Mouse (Mus musculus) C2C12 (cell line): ENCODE data around the gene Sobp. TPM values are rescaled to one million over a fixed set of nuclear protein-coding genes. Genes with fewer than 3 reads are reported as not detected.

Experiments used
- H3K27me3 ChIP-seq: one replicate; pipeline ENCODE4 v1.6.1; 2011; ENCODE audit not compliant: control insufficient read depth, insufficient read depth, insufficient read length
- H3K36me3 ChIP-seq: one replicate; pipeline ENCODE4 v1.6.1; 2011; ENCODE audit not compliant: control insufficient read depth, insufficient read depth
- H3K4me3 ChIP-seq: one replicate; pipeline ENCODE4 v1.5.1; 2011; ENCODE audit warnings: mild to moderate bottlenecking, control low read depth; ENCODE audit not compliant: poor library complexity, insufficient read depth, severe bottlenecking
- H3K79me2 ChIP-seq: one replicate; pipeline ENCODE4 v1.6.1; 2011; ENCODE audit not compliant: control insufficient read depth, insufficient read depth
- H3K79me3 ChIP-seq: one replicate; pipeline ENCODE4 v1.6.1; 2011; ENCODE audit warnings: low read depth, control low read depth
- H3ac ChIP-seq: one replicate; pipeline ENCODE3; 2011; ENCODE audit warnings: low read depth; ENCODE audit not compliant: control insufficient read depth, insufficient read length
- CEBPB ChIP-seq: IDR thresholded peaks from one replicate; pipeline ENCODE4 v1.6.1; 2011; ENCODE audit warnings: low read depth, mild to moderate bottlenecking, control low read depth, moderate library complexity
- CTCF ChIP-seq: IDR thresholded peaks from one replicate; pipeline ENCODE4 v1.5.1; 2011; ENCODE audit not compliant: control insufficient read depth, insufficient read depth, insufficient read length
- FOSL1 ChIP-seq: IDR thresholded peaks from one replicate; pipeline ENCODE4 v1.8.0; 2011; ENCODE audit warnings: mild to moderate bottlenecking, low read length; ENCODE audit not compliant: poor library complexity, insufficient read depth, severe bottlenecking
- MAX ChIP-seq: IDR thresholded peaks from one replicate; pipeline ENCODE4 v1.6.1; 2011; ENCODE audit warnings: mild to moderate bottlenecking, control low read depth
- MYOD1 ChIP-seq: IDR thresholded peaks from one replicate; pipeline ENCODE4 v1.6.1; 2011; ENCODE audit warnings: low read depth; ENCODE audit not compliant: control insufficient read depth, insufficient read length
- MYOG ChIP-seq: IDR thresholded peaks from one replicate; pipeline ENCODE4 v1.6.1; 2011; ENCODE audit not compliant: control insufficient read depth, insufficient read length; ENCODE audit errors: extremely low read depth
- USF1 ChIP-seq: IDR thresholded peaks from one replicate; pipeline ENCODE4 v1.6.1; 2011; ENCODE audit warnings: low read depth, mild to moderate bottlenecking, control low read depth, moderate library complexity
- polyA plus RNA-seq: library from polyadenylated mRNA; unstranded; fragments of >200 nt; fragmentation: generic; extraction: Trizol; gene quantifications from one replicate; pipeline ENCODE4 v1.2.1, GENCODE M21; 2012; ENCODE audit warnings: missing spikeins

The Sobp gene
- polyA plus RNA-seq, 1 experiment: 1.2 TPM

DNA sequence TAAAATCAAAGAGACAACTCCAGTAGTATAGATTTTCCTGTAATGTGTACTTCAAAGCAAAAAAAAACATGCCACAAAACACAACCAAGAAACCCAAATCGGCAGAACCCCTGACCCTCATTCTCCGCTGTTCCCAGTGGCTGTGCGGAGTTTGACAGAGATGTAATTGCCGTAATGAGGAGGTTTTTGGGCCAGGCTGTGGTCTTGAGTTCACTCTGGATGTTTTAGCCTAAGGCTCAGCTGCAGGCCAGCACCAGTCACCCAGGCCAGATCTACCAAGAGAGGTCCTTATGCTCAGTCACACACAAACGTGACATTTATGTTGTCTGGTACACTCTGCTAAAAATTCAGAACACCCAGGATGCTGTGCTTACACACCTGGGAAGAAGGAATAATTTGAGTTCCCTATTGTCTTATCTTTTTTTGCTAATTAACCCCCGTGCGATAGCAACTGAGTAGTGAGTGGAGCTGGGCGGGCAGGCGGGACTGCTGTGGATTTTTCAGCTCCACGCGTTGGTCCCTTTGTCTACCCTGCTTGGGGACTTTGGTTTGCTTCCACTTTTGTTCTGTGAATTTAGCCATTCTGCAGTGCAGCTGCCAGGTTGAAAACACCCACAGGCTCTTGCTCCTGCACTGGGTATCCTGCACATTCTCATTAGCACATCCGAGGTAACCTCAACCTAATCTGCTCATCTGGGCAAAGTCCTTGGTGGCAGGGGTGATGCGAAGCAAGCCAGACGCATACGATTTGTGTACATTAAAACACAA, 140.7 kb downstream of the Sobp start:
- Histone ChIP-seq H3K79me3 (no peaks in the 10 kb centered on the region), H3K27me3 (no peaks in the 10 kb centered on the region), H3K36me3 (no peaks in the 10 kb centered on the region), H3K79me2 (no peaks in the 10 kb centered on the region), H3ac (no peak overlapping the region), H3K4me3 (no peak overlapping the region)
- no peak for TF ChIP-seq MAX
- TF ChIP-seq FOSL1: no peak
- no peak for TF ChIP-seq USF1
- no peak for TF ChIP-seq MYOG
- TF ChIP-seq CEBPB: no peak
- TF ChIP-seq CTCF: no peak
- TF ChIP-seq MYOD1: no peak

DNA sequence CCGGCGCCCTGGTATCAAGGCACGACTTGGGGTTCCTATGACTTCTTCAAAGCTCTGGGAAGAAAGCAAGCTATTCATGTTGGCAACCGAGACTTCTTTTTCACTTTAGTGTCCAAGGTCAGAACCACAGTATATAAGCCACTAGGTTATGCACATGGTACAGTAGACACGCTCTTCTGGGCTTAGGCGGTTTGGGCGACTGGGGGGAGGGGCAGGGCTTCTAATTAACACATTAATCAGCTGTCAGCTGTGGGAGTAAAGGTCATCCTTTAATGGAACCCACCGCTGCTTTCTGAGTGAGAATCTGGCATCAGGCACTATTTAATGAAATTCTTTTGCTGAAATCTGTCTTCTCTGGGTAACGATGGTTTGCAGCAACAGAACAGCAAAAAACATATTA, 147.3 kb downstream of the Sobp start:
- Histone ChIP-seq H3K79me2 (no peaks in the 10 kb centered on the region), H3ac (no peak overlapping the region), H3K4me3 (no peak overlapping the region), H3K79me3 (no peaks in the 10 kb centered on the region), H3K27me3 (no peaks in the 10 kb centered on the region), H3K36me3 (no peaks in the 10 kb centered on the region)
- TF ChIP-seq CEBPB: no peak
- TF ChIP-seq MYOG: no peak
- TF ChIP-seq MAX: no peak
- TF ChIP-seq CTCF: no peak
- no peak for TF ChIP-seq FOSL1
- TF ChIP-seq USF1: no peak
- no peak for TF ChIP-seq MYOD1

DNA sequence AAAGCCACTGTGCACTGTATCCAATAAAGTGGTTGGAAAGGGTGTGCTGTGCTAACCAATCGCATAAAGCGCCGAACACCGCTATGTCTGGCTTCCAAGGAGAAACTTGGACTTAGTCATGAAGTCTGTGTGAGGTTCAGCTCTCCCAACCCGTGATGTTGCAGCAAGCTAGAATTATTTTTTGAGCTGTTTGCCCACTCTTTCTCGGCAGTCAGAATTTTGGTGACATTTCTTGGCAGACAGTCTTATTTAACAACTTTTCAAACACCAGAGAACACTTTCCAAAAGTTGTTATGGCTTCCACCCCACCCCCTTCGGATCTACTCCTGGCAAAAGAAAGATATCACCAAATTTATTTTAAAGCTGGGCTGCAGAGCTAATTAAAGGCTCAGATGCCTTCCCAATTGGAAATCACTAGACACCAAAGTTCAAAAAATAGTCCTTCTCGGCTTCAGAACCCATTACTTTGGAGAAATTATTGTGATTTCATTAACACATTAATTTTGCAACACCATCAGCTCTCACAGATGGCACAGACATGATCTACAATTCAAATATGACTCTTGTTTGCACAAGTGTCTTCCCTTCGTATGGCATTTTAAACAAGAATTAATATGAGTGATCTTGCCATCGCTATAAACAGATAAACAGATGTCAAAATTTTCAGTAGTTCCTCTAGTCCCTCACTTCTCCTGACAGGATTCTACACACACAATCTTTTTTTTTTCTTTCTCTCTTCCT, 150.7 kb downstream of the Sobp start:
- H3K79me2 ChIP-seq: no peaks in the 10 kb centered on the region
- H3K4me3 ChIP-seq: no peak overlapping the region
- TF ChIP-seq MYOG (no peak), FOSL1 (no peak), CEBPB (no peak), USF1 (no peak), MYOD1 (no peak), MAX (no peak), CTCF (no peak)
- H3K27me3 ChIP-seq: no peaks in the 10 kb centered on the region
- no peaks in the 10 kb centered on the region for H3K79me3 ChIP-seq
- H3ac ChIP-seq: no peak overlapping the region
- H3K36me3 ChIP-seq: no peaks in the 10 kb centered on the region

DNA sequence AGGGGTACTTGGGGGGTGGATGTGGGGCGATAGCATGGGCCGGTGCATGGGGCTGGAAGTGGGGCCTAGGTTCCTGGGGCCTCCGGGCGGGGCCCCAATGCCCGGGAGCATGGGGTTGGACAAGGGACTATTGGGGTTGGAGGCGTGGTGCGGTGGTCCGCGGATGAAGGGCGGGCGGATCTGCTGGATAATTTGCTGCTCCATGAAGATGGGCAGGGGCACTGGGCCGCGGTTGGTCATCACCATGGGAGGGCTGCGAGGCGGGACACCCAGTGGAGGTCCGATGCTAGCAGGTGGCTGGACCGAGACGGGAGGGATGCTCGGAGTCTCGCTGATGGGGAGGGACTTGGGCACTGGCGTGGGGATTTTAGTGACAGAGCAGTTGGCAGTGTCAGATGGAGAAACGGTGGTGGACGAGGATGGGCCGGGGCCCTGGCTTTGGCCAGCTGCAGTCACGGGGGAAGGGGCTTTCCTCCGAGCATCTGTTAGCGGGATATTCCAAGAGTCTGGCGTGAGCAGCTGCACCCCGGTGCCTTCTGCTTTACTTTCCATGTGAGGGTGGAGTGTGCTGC, 152.1 kb downstream of the Sobp start:
- Histone ChIP-seq H3ac (no peak overlapping the region), H3K79me3 (no peaks in the 10 kb centered on the region), H3K36me3 (no peaks in the 10 kb centered on the region), H3K27me3 (no peaks in the 10 kb centered on the region), H3K79me2 (no peaks in the 10 kb centered on the region), H3K4me3 (no peak overlapping the region)
- TF ChIP-seq USF1 (no peak), MYOD1 (no peak), FOSL1 (no peak), MAX (no peak), MYOG (no peak), CEBPB (no peak), CTCF (no peak)

DNA sequence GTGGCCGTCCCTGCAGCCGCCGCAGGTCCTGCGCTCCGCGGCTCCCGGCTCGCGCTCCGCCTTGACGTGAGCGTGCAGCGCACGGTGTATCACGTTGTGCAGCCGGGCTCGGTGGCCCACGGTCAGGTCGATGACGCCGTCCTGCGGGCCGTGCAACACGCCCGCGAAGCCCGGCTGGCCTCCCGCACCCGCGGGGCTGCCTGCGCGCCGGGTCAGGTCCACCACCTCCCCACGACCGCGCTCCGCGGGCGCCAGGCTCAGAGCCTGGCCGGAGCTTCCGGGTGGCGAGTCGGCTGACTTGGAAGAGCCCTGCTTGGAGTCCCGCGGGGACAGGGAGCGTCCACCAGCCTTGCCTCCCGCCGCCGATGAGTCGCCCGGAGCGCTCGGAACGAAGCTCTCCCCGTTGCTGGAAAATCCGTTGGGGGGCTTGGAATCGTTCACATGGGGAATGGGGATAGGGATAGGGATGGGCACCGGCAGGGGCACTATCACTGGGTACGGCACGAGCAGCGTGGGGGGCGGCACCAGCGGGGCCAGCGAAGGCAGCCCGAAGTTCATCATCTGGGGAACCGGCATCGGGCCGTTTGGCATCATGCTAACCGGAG, 152.7 kb downstream of the Sobp start:
- no peak overlapping the region for H3K4me3 ChIP-seq
- H3K79me2 ChIP-seq: no peaks in the 10 kb centered on the region
- H3ac ChIP-seq: no peak overlapping the region
- TF ChIP-seq CEBPB (no peak), MAX (no peak), MYOD1 (no peak), CTCF (no peak), USF1 (no peak), MYOG (no peak), FOSL1 (no peak)
- no peaks in the 10 kb centered on the region for H3K79me3 ChIP-seq
- H3K27me3 ChIP-seq: no peaks in the 10 kb centered on the region
- H3K36me3 ChIP-seq: no peaks in the 10 kb centered on the region
